Mouse (Mus musculus) lung, embryonic 16.5 days (tissue): ENCODE measurements around the gene Spatc1l. TPM values are rescaled to one million over a fixed set of nuclear protein-coding genes. Genes with fewer than 3 reads are reported as not detected.

Source experiments
- ATAC-seq: fragments of 200-750 bp; cut with Nextera tagmentation; 2 replicates; pipeline ENCODE4 v1.8.0; 2017; ENCODE audit warnings: low read depth, mild to moderate bottlenecking, moderate library complexity
- H3K27ac ChIP-seq: fragments of 300-500 bp; sonication (generic); 2 replicates; pipeline ENCODE4 v1.5.1; 2014; ENCODE audit warnings: mild to moderate bottlenecking, control low read depth, low read length
- H3K27me3 ChIP-seq: fragments of 300-500 bp; sonication (generic); 2 replicates; pipeline ENCODE4 v1.6.1; 2014; ENCODE audit warnings: low read depth, low read length, mixed read lengths; ENCODE audit not compliant: control insufficient read depth, insufficient read depth
- H3K36me3 ChIP-seq: fragments of 300-500 bp; sonication (generic); 2 replicates; pipeline ENCODE4 v1.6.1; 2014; ENCODE audit warnings: low read length; ENCODE audit not compliant: control insufficient read depth, insufficient read depth
- H3K4me1 ChIP-seq: fragments of 300-500 bp; sonication (generic); replicated peaks from 2 replicates; pipeline ENCODE4 v1.6.1; 2014; ENCODE audit warnings: low read length, mixed read lengths; ENCODE audit not compliant: control insufficient read depth, insufficient read depth
- H3K4me2 ChIP-seq: fragments of 300-500 bp; sonication (generic); 2 replicates; pipeline ENCODE4 v1.6.1; 2014; ENCODE audit warnings: low read depth, low read length, control low read depth
- H3K4me3 ChIP-seq: fragments of 300-500 bp; sonication (generic); 2 replicates; pipeline ENCODE4 v1.5.1; 2014; ENCODE audit warnings: mild to moderate bottlenecking, low read length, control low read depth
- H3K9ac ChIP-seq: fragments of 300-500 bp; sonication (generic); 2 replicates; pipeline ENCODE4 v1.6.1; 2014; ENCODE audit warnings: low read length, control low read depth
- H3K9me3 ChIP-seq: fragments of 300-500 bp; sonication (generic); 2 replicates; pipeline ENCODE4 v1.6.1; 2016; ENCODE audit warnings: low read length; ENCODE audit not compliant: control insufficient read depth
- WGBS: fragments of 180-500 bp; shearing (Covaris S2); extraction: QIAGEN DNeasy Blood & Tissue Kit; methylation state at CpG from one replicate; pipeline ENCODE4 v1.1.7; 2014; 5-methylcytosine and 5-hydroxymethylcytosine counted together
- polyA plus RNA-seq: library from polyadenylated mRNA; unstranded; fragments of >200 nt; fragmentation: Nextera tagmentation; extraction: Ambion mirVana; gene quantifications from 2 replicates; pipeline ENCODE4 v1.2.1, GENCODE M21; 2015

The Spatc1l gene
- polyA plus RNA-seq, 1 experiment from 2014 or later: not detected

GRCm38 (mm10) chr10:76546566-76546965 is 15.5 kb upstream of the Spatc1l start:
- 92% methylated on average over 8 of the region's 8 CpGs for WGBS
- Histone ChIP-seq H3K27ac (no peak overlapping the region), H3K9ac (no peak overlapping the region), H3K27me3 (no peaks in the 10 kb centered on the region), H3K4me3 (no peak overlapping the region), H3K9me3 (no peaks in the 10 kb centered on the region), H3K4me1 (no peaks in the 10 kb centered on the region), H3K4me2 (no peak overlapping the region), H3K36me3 (peaks cover 20% of the 10 kb centered on the region)
- no peak for ATAC-seq

- Histone ChIP-seq H3K9ac (no peak overlapping the region), H3K36me3 (peaks cover 29% of the 10 kb centered on the region), H3K4me3 (no peak overlapping the region), H3K27me3 (no peaks in the 10 kb centered on the region), H3K27ac (no peak overlapping the region), H3K4me2 (no peak overlapping the region), H3K4me1 (no peaks in the 10 kb centered on the region), H3K9me3 (no peaks in the 10 kb centered on the region)
- WGBS: 88% methylated on average over 8 of the region's 8 CpGs
- no peak for ATAC-seq
Measured at GRCm38 (mm10) chr10:76548218-76548617, 13.9 kb upstream of the Spatc1l start.

- Histone ChIP-seq H3K9me3 (no peaks in the 10 kb centered on the region), H3K27me3 (no peaks in the 10 kb centered on the region), H3K4me2 (no peak overlapping the region), H3K27ac (no peak overlapping the region), H3K36me3 (peaks cover 30% of the 10 kb centered on the region), H3K4me1 (no peaks in the 10 kb centered on the region), H3K4me3 (no peak overlapping the region), H3K9ac (no peak overlapping the region)
- WGBS: 86% methylated on average over 5 of the region's 5 CpGs
- no peak for ATAC-seq
Measured at GRCm38 (mm10) chr10:76550458-76550857, 11.6 kb upstream of the Spatc1l start.

DNA sequence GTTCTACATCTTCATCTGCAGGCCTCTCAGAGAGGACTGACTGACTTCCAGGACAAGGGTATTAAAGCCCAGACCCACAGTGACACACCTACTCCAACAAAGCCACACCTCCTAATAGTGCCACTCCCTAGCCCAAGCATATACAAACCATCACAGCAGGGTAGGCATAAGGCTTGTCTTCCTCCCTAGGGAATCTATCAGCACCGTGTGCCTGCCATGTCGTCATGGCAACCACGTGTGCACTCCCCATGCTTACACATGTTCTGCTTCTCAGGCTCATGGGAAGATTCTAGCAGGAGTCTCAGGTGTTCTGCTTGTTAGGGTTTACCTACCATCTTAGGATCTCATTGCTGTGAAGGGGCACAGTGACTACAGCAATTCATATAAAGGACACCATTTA is 10.5 kb upstream of the Spatc1l start:
- ATAC-seq: no peak
- no peak overlapping the region for H3K4me2 ChIP-seq
- H3K36me3 ChIP-seq: peaks cover 30% of the 10 kb centered on the region
- no peaks in the 10 kb centered on the region for H3K9me3 ChIP-seq
- no peak overlapping the region for H3K4me3 ChIP-seq
- no peaks in the 10 kb centered on the region for H3K4me1 ChIP-seq
- 76% methylated on average over 3 of the region's 3 CpGs for WGBS
- no peak overlapping the region for H3K27ac ChIP-seq
- H3K9ac ChIP-seq: no peak overlapping the region
- no peaks in the 10 kb centered on the region for H3K27me3 ChIP-seq

GRCm38 (mm10) chr10:76554061-76554460 is 8.0 kb upstream of the Spatc1l start:
- Histone ChIP-seq H3K27me3 (no peaks in the 10 kb centered on the region), H3K4me3 (no peak overlapping the region), H3K27ac (no peak overlapping the region), H3K4me2 (no peak overlapping the region), H3K9me3 (no peaks in the 10 kb centered on the region), H3K36me3 (peaks cover 27% of the 10 kb centered on the region), H3K4me1 (no peaks in the 10 kb centered on the region), H3K9ac (no peak overlapping the region)
- 83% methylated on average over 5 of the region's 5 CpGs for WGBS
- no peak for ATAC-seq

GRCm38 (mm10) chr10:76569996-76570685 is 8.1 kb downstream of the Spatc1l start:
- no peaks in the 10 kb centered on the region for H3K27me3 ChIP-seq
- H3K4me2 ChIP-seq: no peak overlapping the region
- WGBS: 90% methylated on average over 22 of the region's 22 CpGs
- H3K4me1 ChIP-seq: no peaks in the 10 kb centered on the region
- ATAC-seq: no peak
- no peak overlapping the region for H3K9ac ChIP-seq
- H3K4me3 ChIP-seq: no peak overlapping the region
- no peaks in the 10 kb centered on the region for H3K9me3 ChIP-seq
- no peaks in the 10 kb centered on the region for H3K36me3 ChIP-seq
- no peak overlapping the region for H3K27ac ChIP-seq

DNA sequence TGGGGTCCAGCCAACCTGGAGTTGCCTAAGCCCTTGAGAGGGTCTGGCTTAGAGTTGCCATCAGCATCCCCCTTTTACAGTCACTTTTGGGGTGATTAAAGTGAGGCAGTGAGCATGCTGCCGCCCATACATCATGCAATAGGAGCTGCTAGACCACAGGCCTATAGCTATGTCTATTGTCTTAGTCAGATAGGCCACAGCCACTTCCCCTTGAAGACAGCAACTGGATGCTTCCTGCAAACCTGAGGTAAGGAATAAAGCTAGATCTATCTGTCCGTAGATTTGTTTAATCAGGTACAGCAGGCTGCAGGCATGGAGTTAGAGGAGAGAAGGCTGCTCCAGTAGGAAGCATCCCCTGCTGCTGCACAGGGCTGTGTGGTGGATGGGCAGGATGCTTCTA is 9.0 kb downstream of the Spatc1l start:
- H3K4me2 ChIP-seq: no peak overlapping the region
- H3K27ac ChIP-seq: no peak overlapping the region
- no peaks in the 10 kb centered on the region for H3K4me1 ChIP-seq
- 59% methylated on average over 2 of the region's 2 CpGs for WGBS
- no peak overlapping the region for H3K4me3 ChIP-seq
- no peaks in the 10 kb centered on the region for H3K27me3 ChIP-seq
- ATAC-seq: no peak
- H3K9me3 ChIP-seq: no peaks in the 10 kb centered on the region
- no peaks in the 10 kb centered on the region for H3K36me3 ChIP-seq
- no peak overlapping the region for H3K9ac ChIP-seq

DNA sequence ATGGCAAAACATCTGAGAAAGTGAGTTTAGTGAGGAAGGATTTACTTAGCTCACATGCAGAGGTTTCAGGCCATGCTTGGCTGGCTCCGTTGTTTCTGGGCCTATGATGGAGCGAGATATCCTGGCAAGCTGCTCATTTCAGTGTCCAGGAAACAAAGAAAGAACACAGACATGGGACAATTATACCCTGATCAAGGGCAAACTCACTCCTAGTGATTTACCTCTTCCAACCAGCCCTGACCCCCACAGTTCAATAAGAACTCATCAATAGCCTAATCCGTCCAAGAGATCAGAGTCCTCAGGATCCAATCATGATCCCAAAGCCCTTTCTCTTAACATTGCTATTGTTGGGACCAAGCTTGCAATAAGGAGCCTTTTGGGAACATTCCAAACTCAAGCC is 10.1 kb downstream of the Spatc1l start:
- no peaks in the 10 kb centered on the region for H3K4me1 ChIP-seq
- WGBS: 77% methylated on average over 3 of the region's 3 CpGs
- no peak overlapping the region for H3K4me2 ChIP-seq
- no peaks in the 10 kb centered on the region for H3K27me3 ChIP-seq
- H3K9ac ChIP-seq: no peak overlapping the region
- no peaks in the 10 kb centered on the region for H3K9me3 ChIP-seq
- H3K27ac ChIP-seq: no peak overlapping the region
- H3K36me3 ChIP-seq: no peaks in the 10 kb centered on the region
- ATAC-seq: no peak
- H3K4me3 ChIP-seq: no peak overlapping the region

DNA sequence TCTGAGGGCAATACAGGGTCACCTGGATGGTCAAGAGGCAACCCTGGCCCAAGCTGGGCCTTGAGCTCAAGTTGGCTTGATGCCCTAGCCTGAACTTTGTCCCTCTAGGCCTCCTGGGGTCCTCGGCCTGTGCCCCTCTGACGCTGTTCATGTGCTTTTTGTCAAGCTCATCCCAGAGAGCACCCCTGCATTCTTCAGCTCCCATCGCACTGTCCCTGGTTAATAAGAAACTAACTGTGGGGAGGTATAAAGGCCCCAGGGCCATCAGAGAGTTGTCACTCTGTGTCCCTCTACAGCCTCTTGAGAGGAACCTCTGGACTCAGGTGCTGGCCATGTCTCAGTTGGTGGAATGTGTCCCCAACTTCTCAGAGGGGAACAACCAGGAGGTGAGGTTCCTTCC is 13.3 kb downstream of the Spatc1l start, which contains the start of gene Ftcd:
TSS of gene Ftcd (plus strand) at position 275 of the 400 bp plus-strand sequence.
- H3K9me3 ChIP-seq: no peaks in the 10 kb centered on the region
- no peaks in the 10 kb centered on the region for H3K27me3 ChIP-seq
- no peak within 1 kb of the TSS for H3K4me3 ChIP-seq
- no peaks in the 10 kb centered on the region for H3K36me3 ChIP-seq
- no peak within 1 kb of the TSS for H3K27ac ChIP-seq
- H3K4me1 ChIP-seq: no peaks in the 10 kb centered on the region
- no peak within 1 kb of the TSS for H3K9ac ChIP-seq
- 63% methylated on average over 3 of the region's 3 CpGs for WGBS
- ATAC-seq: no peak
- H3K4me2 ChIP-seq: no peak within 1 kb of the TSS

DNA sequence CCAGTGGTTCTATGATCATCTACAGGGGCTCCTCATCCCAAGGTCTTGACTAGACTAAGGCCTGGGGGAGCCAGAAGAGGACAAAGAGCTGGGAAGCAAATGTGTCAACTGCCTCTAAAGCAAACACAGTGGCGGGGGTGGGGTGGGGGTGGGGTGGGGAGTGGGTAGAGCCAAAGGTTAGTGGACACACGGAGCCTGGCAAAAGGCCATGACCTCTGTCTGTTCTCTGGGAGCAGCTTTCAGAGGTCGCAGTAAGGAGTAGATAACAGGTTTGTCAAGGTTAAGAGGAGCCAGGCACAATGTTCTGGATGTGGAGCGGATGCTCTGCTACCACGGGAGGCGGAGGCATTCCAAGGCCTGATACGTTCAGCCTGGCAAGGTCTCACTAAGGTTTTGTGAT is 14.8 kb downstream of the Spatc1l start:
- H3K4me1 ChIP-seq: no peaks in the 10 kb centered on the region
- 60% methylated on average over 6 of the region's 7 CpGs for WGBS

More for the DNA sequence above, 14.8 kb downstream of the Spatc1l start:
- H3K9ac ChIP-seq: no peak overlapping the region
- no peaks in the 10 kb centered on the region for H3K27me3 ChIP-seq
- no peak overlapping the region for H3K27ac ChIP-seq
- H3K9me3 ChIP-seq: no peaks in the 10 kb centered on the region
- H3K4me3 ChIP-seq: no peak overlapping the region
- H3K4me2 ChIP-seq: no peak overlapping the region
- H3K36me3 ChIP-seq: no peaks in the 10 kb centered on the region
- no peak for ATAC-seq
